In genomic region chr17:24942453-24942852, GRCm38 (mm10) we compare ENCODE assay signal across 8 mouse cellular contexts. TPM values are rescaled to one million over a fixed set of nuclear protein-coding genes. Genes with fewer than 3 reads are reported as not detected.
DNase-seq lines count a peak whose midpoint lies in the region; ATAC-seq and TF ChIP-seq lines count a peak whose summit lies in the region.
"Not testable (repeated sequence)": the region's sequence is repeated elsewhere in the genome, so short reads cannot be mapped to it uniquely, and the experiment has no call there.

No protein-coding gene starts in this region.

- TF ChIP-seq POLR2A in embryonic fibroblast, embryonic 13.5 days (IDR thresholded peaks at IDR 0.05; ENCODE audit: low read depth, low read length): not testable (repeated sequence)

- not testable (repeated sequence) for H3K27ac ChIP-seq in embryonic fibroblast, embryonic 13.5 days (ENCODE audit: insufficient read depth, low read length); liver, embryonic 16.5 days (ENCODE audit: low read length); neural tube, embryonic 11.5 days (ENCODE audit: low read depth, low read length)

- TF ChIP-seq CTCF in embryonic fibroblast, embryonic 13.5 days (IDR thresholded peaks at IDR 0.05; ENCODE audit: borderline replicate concordance, insufficient read depth, low read length): 0 out of 2 replicates have a peak, but pooled peaks have one; percentile 4

- not testable (repeated sequence) for H3K4me1 ChIP-seq in embryonic fibroblast, embryonic 13.5 days (ENCODE audit: control insufficient read depth, insufficient read depth, low read length); liver, embryonic 16.5 days (ENCODE audit: control insufficient read depth, low read depth, low read length); neural tube, embryonic 11.5 days (ENCODE audit: control insufficient read depth, insufficient read depth, low read length)

- H3K4me3 ChIP-seq in embryonic fibroblast, embryonic 13.5 days (ENCODE audit: insufficient read depth, low read length); liver, embryonic 16.5 days (ENCODE audit: low read depth, low read length); neural tube, embryonic 11.5 days (ENCODE audit: low read depth, low read length): not testable (repeated sequence)

- not testable (repeated sequence) for H3K9me3 ChIP-seq in liver, embryonic 16.5 days (replicated peaks; ENCODE audit: control insufficient read depth, low read length); neural tube, embryonic 11.5 days (ENCODE audit: control insufficient read depth, low read length)

- peak; percentile 26 for DNase-seq in CD4-positive helper T cell, adult 2 months (ENCODE audit: low read depth, low spot score)
- DNase-seq in adrenal gland, postnatal 36 days: peak; percentile 50 to 52
- DNase-seq in heart, postnatal 25 days (ENCODE audit: low spot score): peak; percentile 11
- DNase-seq in kidney, postnatal 36 days: peak; percentile 48 to 75
- peak; percentile 19 for DNase-seq in neural tube, embryonic 11.5 days (ENCODE audit: low spot score)
- DNase-seq in spleen, postnatal 4 days (ENCODE audit: low spot score in 2 of 2): peak; percentile 52 to 69

- not testable (repeated sequence) for H3K36me3 ChIP-seq in liver, embryonic 16.5 days (ENCODE audit: control insufficient read depth, insufficient read depth); neural tube, embryonic 11.5 days (ENCODE audit: control insufficient read depth, insufficient read depth, low read length)

- not testable (repeated sequence) for H3K9ac ChIP-seq in liver, embryonic 16.5 days (ENCODE audit: low read depth, low read length); neural tube, embryonic 11.5 days (ENCODE audit: low read length)

- intact Hi-C loops in heart, postnatal 25 days (cut with DNase I): loop anchor here (5.0 to 10.0 kb wide), 2 partner anchors 345 to 422 kb away; partner anchors contain the start of genes Tpsb2 and Tpsg1

- ATAC-seq in liver, embryonic 16.5 days (ENCODE audit: low read depth): peak; percentile 62
- not testable (repeated sequence) for ATAC-seq in neural tube, embryonic 11.5 days (ENCODE audit: insufficient read depth, low FRiP score, low TSS enrichment)

- 7% methylated on average over 2 of the region's 2 CpGs for WGBS in liver, embryonic 16.5 days (ENCODE audit: insufficient replicate concordance)
- whole genome bisulfite sequencing in neural tube, embryonic 11.5 days: 30% methylated on average over 2 of the region's 2 CpGs

- H3K4me2 ChIP-seq in liver, embryonic 16.5 days (ENCODE audit: low read depth, low read length); neural tube, embryonic 11.5 days (ENCODE audit: low read depth): not testable (repeated sequence)

- not testable (repeated sequence) for H3K27me3 ChIP-seq in liver, embryonic 16.5 days (ENCODE audit: control insufficient read depth, insufficient read depth, low read depth, low read length); neural tube, embryonic 11.5 days (ENCODE audit: control insufficient read depth, insufficient read depth, low read length)

RNA-seq across cellular contexts. Expression of gene Mapk8ip3, which starts 5.7 kb away (rescaled TPM):
- total RNA-seq in adrenal gland, postnatal 36 days (2021): 100 to 1,000 TPM in 1 of 2 experiments, 10 to 100 TPM in 1; 82.1 to 126 TPM
- 61.9 and 72.0 TPM in 2 replicates for polyA plus RNA-seq in embryonic fibroblast, embryonic 13.5 days (2011; ENCODE audit: insufficient read length, low read depth, missing spikeins)
- 10 to 100 TPM; 65.1 to 70.2 TPM for total RNA-seq in heart, postnatal 25 days (2021)
- polyA plus RNA-seq in liver, embryonic 16.5 days (2015; fragmentation: Nextera tagmentation; extraction: Ambion mirVana): 9.5 and 11.6 TPM in 2 replicates
- polyA plus RNA-seq in neural tube, embryonic 11.5 days (2014; fragmentation: Nextera tagmentation; extraction: Ambion mirVana): 47.8 and 57.5 TPM in 2 replicates

RNA-seq across cellular contexts. Expression of gene Jpt2, which starts 18.0 kb away (rescaled TPM):
- total RNA-seq in adrenal gland, postnatal 36 days (2021): 10 to 100 TPM; 25.1 to 26.4 TPM
- polyA plus RNA-seq in embryonic fibroblast, embryonic 13.5 days (2011; ENCODE audit: insufficient read length, low read depth, missing spikeins): 90.5 and 109 TPM in 2 replicates
- total RNA-seq in heart, postnatal 25 days (2021): 1 to 10 TPM; 8.4 to 8.6 TPM
- 52.6 and 53.6 TPM in 2 replicates for polyA plus RNA-seq in liver, embryonic 16.5 days (2015; fragmentation: Nextera tagmentation; extraction: Ambion mirVana)
- 203 and 204 TPM in 2 replicates for polyA plus RNA-seq in neural tube, embryonic 11.5 days (2014; fragmentation: Nextera tagmentation; extraction: Ambion mirVana)

RNA-seq across cellular contexts. Expression of gene Nme3, which starts 46.2 kb away (rescaled TPM):
- total RNA-seq in adrenal gland, postnatal 36 days (2021): 100 to 1,000 TPM in 1 of 2 experiments, 10 to 100 TPM in 1; 51.3 to 113 TPM
- 2.7 and 4.7 TPM in 2 replicates for polyA plus RNA-seq in embryonic fibroblast, embryonic 13.5 days (2011; ENCODE audit: insufficient read length, low read depth, missing spikeins)
- 10 to 100 TPM; 33.9 to 35.6 TPM for total RNA-seq in heart, postnatal 25 days (2021)
- polyA plus RNA-seq in liver, embryonic 16.5 days (2015; fragmentation: Nextera tagmentation; extraction: Ambion mirVana): 46.7 and 54.0 TPM in 2 replicates
- polyA plus RNA-seq in neural tube, embryonic 11.5 days (2014; fragmentation: Nextera tagmentation; extraction: Ambion mirVana): 38.4 and 57.1 TPM in 2 replicates

RNA-seq across cellular contexts. Expression of gene Mrps34, which starts 47.5 kb away (rescaled TPM):
- total RNA-seq in adrenal gland, postnatal 36 days (2021): 100 to 1,000 TPM; 109 to 177 TPM
- polyA plus RNA-seq in embryonic fibroblast, embryonic 13.5 days (2011; ENCODE audit: insufficient read length, low read depth, missing spikeins): 25.5 and 28.7 TPM in 2 replicates
- 100 to 1,000 TPM; 110 to 111 TPM for total RNA-seq in heart, postnatal 25 days (2021)
- polyA plus RNA-seq in liver, embryonic 16.5 days (2015; fragmentation: Nextera tagmentation; extraction: Ambion mirVana): 48.9 and 50.7 TPM in 2 replicates
- polyA plus RNA-seq in neural tube, embryonic 11.5 days (2014; fragmentation: Nextera tagmentation; extraction: Ambion mirVana): 75.3 and 81.6 TPM in 2 replicates

RNA-seq across cellular contexts. Expression of gene Eme2, which starts 47.6 kb away (rescaled TPM):
- 10 to 100 TPM; 41.0 to 42.3 TPM for total RNA-seq in adrenal gland, postnatal 36 days (2021)
- 12.4 and 14.7 TPM in 2 replicates for polyA plus RNA-seq in embryonic fibroblast, embryonic 13.5 days (2011; ENCODE audit: insufficient read length, low read depth, missing spikeins)
- 10 to 100 TPM; 17.8 to 19.9 TPM for total RNA-seq in heart, postnatal 25 days (2021)
- polyA plus RNA-seq in liver, embryonic 16.5 days (2015; fragmentation: Nextera tagmentation; extraction: Ambion mirVana): 12.1 and 12.2 TPM in 2 replicates
- 28.9 and 29.7 TPM in 2 replicates for polyA plus RNA-seq in neural tube, embryonic 11.5 days (2014; fragmentation: Nextera tagmentation; extraction: Ambion mirVana)

Comparison
In these comparisons a context has a peak if more than half of its experiments do, and no peak if none do; other contexts are left out.
1. DNase-seq: peak in every context shown above with its lines; median percentile 62 in kidney, postnatal 36 days; 60 in spleen, postnatal 4 days; 51 in adrenal gland, postnatal 36 days; 26 in CD4-positive helper T cell, adult 2 months; 19 in neural tube, embryonic 11.5 days; 11 in heart, postnatal 25 days.